Mouse (Mus musculus) cerebellum, postnatal 14 days (tissue): ENCODE results near the gene Tmem120b.
"Not testable (repeated sequence)": the region's sequence is repeated elsewhere in the genome, so short reads cannot be mapped to it uniquely, and the experiment has no call there.

Experiments
- DNase-seq, 2 experiments: peaks; one replicate each; pipeline ENCODE4 v3.0.0; 2021; ENCODE audit warnings: mixed read lengths in 2 of 2

The Tmem120b gene

GRCm38 (mm10) chr5:123057366-123058250 lies 10.6 kb upstream of the Tmem120b start:
- peak; percentile 99 for DNase-seq

- DNase-seq = no peak
These were observed 9.7 kb upstream of the Tmem120b start for GRCm38 (mm10) chr5:123058251-123059102.

DNA sequence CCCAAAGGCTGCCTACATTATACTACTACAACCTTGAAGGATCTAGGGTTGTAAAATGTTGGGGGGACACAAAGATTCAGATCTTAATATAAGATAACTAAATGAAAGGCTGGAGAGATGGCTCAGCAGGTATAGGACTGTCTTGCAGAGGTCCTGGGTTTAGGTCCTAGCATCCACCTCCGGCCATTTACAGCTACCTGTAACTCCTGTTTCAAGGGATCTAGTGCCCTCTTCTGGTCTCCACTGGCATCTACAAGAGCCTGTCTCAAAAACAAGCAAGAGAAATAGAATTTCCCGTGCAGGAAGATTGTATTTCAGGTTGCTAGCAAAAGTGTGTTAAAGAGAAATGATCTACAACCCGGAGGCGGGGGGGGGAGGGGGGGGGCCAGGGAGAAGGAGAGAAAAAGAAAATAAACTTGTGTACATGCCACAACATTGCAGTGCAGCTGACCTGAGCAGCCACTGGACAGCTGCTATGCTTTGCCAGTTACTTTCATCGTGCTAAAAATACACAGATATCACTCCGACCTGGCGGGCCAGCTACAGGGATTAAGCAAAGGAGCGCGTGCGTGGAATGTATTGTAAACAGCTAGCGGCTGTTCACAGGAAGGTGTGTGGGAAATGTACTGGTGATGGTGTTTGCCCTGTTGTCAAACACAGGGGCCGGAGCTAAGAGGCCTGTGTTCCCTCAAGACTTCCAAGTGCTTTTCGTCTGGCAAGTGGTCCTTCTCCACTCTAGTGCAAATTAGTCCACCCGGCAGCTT lies 8.3 kb upstream of the Tmem120b start:
- DNase-seq = peak; percentile 54 to 64

GRCm38 (mm10) chr5:123060706-123061401 lies 7.4 kb upstream of the Tmem120b start:
- no peak for DNase-seq

DNA sequence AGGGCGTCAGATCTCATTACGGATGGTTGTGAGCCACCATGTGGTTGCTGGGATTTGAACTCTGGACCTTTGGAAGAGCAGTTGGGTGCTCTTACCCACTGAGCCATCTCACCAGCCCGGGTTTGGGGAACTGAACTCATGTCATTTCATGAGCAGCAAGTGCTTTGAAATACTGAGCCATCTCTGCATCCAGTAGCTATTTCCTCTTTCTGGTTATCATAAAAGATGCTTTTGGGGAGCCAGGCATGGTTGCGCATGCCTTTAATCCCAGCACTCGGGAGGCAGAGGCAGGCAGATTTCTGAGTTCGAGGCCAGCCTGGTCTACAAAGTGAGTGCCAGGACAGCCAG lies 6.8 kb upstream of the Tmem120b start:
- not testable (repeated sequence) for DNase-seq

DNA sequence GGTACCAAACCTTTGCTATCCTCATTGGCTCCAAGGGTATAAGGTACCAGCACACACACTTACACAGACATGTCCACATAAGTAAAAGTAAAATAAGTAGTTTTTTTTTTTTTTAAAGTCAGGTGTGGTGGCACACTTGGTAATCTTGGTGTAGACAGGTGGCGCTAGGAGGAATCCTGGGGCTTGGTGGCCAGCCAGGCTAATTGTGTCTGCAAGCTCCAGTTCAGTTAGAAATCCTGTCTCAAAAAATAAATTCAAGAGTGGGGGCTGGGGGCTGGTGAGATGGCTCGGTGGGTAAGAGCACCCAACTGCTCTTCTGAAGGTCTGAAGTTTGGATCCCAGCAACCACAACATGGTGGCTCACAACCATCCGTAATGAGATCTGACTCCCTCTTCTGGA lies 5.1 kb upstream of the Tmem120b start:
- DNase-seq = peak; percentile 46 to 61

DNA sequence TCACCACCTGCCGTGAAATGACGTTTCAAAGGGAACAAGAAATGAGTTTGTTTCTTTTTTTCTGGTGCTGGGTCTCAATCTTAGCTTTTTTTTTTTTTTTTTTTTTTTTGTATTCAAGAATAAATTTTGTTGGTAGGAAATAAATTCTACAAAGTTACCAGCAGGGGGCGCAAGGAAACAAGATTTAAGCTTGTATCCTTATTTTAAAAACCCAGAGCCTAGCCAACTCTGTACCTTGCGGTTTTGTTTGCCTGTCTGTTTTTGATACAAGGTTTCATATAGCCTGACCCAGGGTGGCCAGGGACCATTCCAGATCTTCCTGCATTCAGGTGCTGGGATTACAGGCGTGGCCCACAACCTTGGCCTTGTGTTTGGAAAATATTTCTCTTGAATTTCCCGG lies 4.0 kb upstream of the Tmem120b start:
- DNase-seq = peak; percentile 88

GRCm38 (mm10) chr5:123067395-123067995 lies 720 bp upstream of the Tmem120b start:
- no peak for DNase-seq

DNA sequence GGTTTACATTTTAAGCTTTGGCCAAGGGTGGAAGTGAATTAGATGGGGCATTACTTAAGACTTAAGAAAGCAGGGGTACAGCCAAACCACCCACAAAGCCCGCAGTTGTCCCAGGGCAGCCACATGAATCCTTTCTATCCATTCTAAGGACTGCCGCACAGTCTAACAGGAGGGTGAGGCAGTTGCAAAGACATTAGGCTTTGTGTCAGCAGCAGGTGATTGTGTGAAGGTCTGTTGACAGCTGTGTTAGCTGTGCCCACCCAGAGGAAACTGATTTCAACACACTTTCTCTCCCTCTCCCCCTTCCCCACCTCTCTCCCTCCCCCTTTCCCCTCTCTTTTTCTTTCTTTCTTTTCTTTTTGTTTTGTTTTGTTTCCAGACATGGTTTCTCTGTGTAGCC lies 499 bp downstream of the Tmem120b start:
- no peak for DNase-seq

DNA sequence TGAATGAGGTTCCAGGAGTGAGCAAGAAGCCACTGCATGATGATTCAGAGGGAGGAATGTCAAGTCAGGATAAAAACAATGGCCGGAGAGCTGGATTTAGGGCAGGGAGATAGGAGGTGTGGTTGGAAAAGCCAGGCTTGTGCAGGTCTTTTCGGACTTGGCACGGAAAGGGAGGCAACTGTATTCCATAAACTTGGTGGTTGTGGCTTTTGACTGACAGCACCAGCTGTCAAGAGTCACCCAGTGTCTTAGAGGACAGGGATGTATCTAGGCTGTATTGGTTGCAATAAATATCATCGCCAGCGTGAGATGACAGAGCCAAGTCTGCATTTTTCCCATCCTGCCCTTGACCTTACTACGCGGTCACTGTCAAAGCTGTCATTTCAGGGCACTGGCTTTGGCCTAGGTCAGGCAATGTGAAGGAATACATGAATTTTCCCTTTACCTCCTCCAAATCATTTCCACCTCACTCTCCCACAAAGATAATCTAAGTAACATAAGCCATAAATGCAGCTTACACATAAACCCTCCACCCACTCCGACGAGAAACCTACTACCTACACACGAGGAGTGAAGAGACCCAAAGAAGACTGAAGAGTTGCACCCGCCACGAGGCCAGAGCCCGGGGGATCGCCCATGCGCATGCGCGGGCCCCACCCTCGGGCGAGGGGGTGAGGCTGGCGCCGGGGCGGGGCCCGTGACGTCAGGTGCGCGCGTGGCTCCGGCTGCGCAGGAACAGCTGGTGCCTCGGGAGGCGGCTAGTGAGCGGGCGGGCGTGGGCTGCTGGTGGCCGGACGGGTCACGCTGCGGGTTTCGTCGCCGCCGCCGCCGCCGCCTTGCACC lies 7.6 kb downstream of the Tmem120b start:
- peak; percentile 95 to 98 for DNase-seq

- peak in 1 of 2 experiments; percentile 53 for DNase-seq
These were observed 8.4 kb downstream of the Tmem120b start for GRCm38 (mm10) chr5:123076419-123077281.

DNA sequence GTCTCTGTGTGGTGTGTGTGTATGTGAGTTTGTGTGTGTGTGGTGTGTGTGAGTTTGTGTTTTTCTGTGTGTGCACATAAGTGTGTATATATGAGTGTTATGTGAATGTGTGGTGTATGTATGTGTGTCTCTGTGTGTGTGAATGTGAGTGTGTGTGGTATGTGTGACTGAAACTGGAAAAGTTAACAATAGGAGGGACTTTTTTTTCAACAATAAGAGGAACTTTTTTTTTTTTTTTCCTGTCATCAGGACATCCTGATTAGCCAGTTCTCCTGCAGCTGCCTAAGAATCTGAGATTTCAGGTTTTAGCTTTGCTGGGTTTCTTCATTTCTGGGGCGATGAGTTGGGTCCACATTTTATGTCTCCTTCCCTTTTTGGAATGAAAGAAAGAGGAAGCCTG lies 11.4 kb downstream of the Tmem120b start:
- DNase-seq = no peak

DNA sequence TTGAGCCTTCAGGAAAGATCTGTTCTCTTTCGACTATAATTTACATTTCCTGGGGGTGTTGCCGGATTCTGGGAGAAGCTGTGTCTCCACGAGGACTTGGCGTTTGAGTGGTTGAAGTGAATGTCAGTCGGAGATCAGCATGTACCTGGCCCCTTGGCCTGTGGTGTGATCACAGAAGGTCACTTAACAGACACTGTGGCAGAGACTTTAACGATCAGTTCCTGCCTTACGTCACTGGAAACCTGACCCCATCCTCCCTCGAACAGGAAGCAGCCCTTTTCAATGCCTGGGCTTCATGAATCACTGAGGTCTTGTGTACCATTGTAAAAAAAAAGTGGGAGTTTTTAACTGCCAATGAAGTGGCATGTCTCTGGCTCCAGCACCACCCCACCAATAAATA lies 11.8 kb downstream of the Tmem120b start:
- DNase-seq = no peak

DNA sequence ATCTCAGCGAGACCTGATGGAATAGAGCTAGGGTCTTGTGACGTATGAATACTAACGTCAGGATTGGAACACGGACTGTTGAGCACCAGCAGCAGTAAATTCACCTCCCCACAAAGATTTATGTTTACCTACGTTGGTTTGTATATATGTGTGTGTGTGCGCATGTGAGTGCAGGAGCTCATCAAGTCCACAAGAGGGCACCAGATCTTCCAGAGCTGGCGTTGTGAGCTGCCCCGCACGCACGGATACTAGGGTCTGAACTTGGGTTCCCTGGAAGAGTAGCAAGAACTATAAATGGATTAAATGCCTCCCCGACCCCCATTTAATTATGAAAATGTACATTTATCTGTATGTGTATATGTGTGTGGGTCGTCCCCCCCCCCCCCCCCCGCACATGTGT lies 12.3 kb downstream of the Tmem120b start:
- DNase-seq = no peak

DNA sequence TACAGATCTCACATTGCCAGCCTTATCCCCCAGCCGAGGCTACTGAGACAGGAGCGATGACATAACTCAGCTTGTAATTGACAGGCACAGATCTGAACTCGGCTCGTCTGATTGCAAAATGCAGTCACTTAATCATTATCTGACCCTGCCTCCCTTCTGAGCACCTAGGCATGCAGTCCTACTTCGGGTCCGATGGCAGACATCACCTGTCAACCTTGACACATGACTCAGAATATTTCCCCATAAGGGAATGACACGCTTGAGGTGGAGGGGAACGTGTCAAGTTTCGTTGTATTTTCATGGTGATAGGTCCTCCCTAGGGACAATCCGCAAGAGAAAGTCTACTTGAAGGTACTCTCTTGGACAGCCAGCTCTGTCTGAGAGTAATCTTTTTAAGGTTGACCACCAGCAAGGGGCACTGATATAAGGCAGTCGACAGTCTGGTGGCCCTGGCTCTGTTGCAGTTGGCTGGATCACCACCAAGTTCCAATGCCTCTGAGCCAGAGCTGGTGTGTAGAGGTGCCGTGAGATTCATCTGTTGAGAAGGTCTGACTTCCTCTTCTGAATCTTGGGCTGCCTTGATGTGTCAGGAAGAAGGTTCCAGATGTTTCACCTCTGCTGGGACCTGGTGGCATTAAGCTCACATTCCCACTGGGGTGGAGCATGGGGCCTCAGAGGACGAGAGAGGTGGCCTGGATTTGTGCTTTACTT lies 15.3 kb downstream of the Tmem120b start:
- DNase-seq = peak; percentile 60 to 70

- DNase-seq = no peak
These were observed 18.3 kb downstream of the Tmem120b start for GRCm38 (mm10) chr5:123086501-123086900.

GRCm38 (mm10) chr5:123088784-123089183 lies 20.6 kb downstream of the Tmem120b start:
- DNase-seq = peak; percentile 30 to 36

DNA sequence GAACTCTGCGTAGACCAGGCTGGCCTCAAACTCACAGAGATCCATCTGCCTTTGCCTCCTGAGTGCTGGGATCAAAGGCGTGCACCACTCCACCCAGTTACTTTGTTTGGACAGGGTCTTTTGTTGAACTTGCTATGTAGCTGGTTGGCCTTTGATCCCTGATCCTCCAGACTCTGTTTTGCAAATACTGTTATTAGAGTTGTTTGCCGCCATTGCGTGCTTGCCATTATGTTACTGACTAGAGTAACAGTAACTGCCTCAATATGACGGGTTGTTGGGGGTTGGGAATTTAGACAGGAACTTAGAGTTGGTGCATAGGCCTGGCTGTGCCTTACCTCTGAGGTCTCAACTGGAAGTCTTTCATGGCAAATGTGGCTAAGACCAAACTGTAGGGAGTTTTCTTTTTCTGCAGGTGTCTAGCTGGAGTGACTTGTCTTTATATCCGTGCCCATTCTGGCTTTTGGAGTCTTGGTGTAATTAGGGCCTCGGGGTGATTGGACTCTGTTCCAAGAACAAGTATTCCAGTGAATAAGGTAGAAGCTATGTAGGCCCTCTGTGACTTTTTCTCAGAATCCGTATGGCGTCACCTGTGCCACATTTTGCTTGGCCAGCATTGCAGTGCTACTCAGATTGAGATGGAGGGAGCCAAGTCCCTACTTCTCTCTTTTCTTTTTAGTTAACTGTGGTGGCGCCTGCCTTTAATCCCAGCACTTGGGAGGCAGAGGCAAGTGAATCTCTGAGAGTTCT lies 22.5 kb downstream of the Tmem120b start:
- DNase-seq = no peak
